Mouse (Mus musculus) C2C12 (cell line): ENCODE results near the gene Gm5751.
"Not testable (repeated sequence)": the region's sequence is repeated elsewhere in the genome, so short reads cannot be mapped to it uniquely, and the experiment has no call there.

Experiments used
- CEBPB ChIP-seq: IDR thresholded peaks from one replicate; pipeline ENCODE4 v1.6.1; 2011; ENCODE audit warnings: low read depth, mild to moderate bottlenecking, control low read depth, moderate library complexity
- CTCF ChIP-seq: IDR thresholded peaks from one replicate; pipeline ENCODE4 v1.5.1; 2011; ENCODE audit not compliant: control insufficient read depth, insufficient read depth, insufficient read length
- FOSL1 ChIP-seq: IDR thresholded peaks from one replicate; pipeline ENCODE4 v1.8.0; 2011; ENCODE audit warnings: mild to moderate bottlenecking, low read length; ENCODE audit not compliant: poor library complexity, insufficient read depth, severe bottlenecking
- MAX ChIP-seq: IDR thresholded peaks from one replicate; pipeline ENCODE4 v1.6.1; 2011; ENCODE audit warnings: mild to moderate bottlenecking, control low read depth
- MYOD1 ChIP-seq: IDR thresholded peaks from one replicate; pipeline ENCODE4 v1.6.1; 2011; ENCODE audit warnings: low read depth; ENCODE audit not compliant: control insufficient read depth, insufficient read length
- MYOG ChIP-seq: IDR thresholded peaks from one replicate; pipeline ENCODE4 v1.6.1; 2011; ENCODE audit not compliant: control insufficient read depth, insufficient read length; ENCODE audit errors: extremely low read depth
- USF1 ChIP-seq: IDR thresholded peaks from one replicate; pipeline ENCODE4 v1.6.1; 2011; ENCODE audit warnings: low read depth, mild to moderate bottlenecking, control low read depth, moderate library complexity

GRCm38 (mm10) chrX:8873953-8874352 is at the start of gene Gm5751:
- TF ChIP-seq CTCF, USF1, MYOD1, MAX, CEBPB, MYOG, FOSL1: not testable (repeated sequence)
